Mouse (Mus musculus): ENCODE measurements around the gene Fosl1.
"Not testable (repeated sequence)": the region's sequence is repeated elsewhere in the genome, so short reads cannot be mapped to it uniquely, and the experiment has no call there.

Gene Fosl1

GRCm38 (mm10) chr19:5483386-5484359 is 36.3 kb downstream of the Fosl1 start:
- DNase-seq = no peak

- no peak for DNase-seq
These were observed 37.1 kb downstream of the Fosl1 start for GRCm38 (mm10) chr19:5484496-5484895.

GRCm38 (mm10) chr19:5485371-5485770 is 38.0 kb downstream of the Fosl1 start:
- no peak for DNase-seq

- DNase-seq = no peak
These were observed 38.5 kb downstream of the Fosl1 start for GRCm38 (mm10) chr19:5485821-5486220.

- peak; percentile 52 for DNase-seq
These were observed 38.9 kb downstream of the Fosl1 start for GRCm38 (mm10) chr19:5486286-5486685.

- DNase-seq = no peak
These were observed 39.4 kb downstream of the Fosl1 start for GRCm38 (mm10) chr19:5486771-5487170.

GRCm38 (mm10) chr19:5487768-5488550 is 40.6 kb downstream of the Fosl1 start, which contains the start of gene Mus81:
Mus81 (minus strand) TSS chr19:5488402.
- DNase-seq = peak; percentile 95

GRCm38 (mm10) chr19:5488878-5489571 is 41.7 kb downstream of the Fosl1 start:
- DNase-seq = peak; percentile 99

GRCm38 (mm10) chr19:5489721-5490120 is 42.4 kb downstream of the Fosl1 start:
- not testable (repeated sequence) for DNase-seq

GRCm38 (mm10) chr19:5490313-5490897 is 43.1 kb downstream of the Fosl1 start, which contains the start of gene Cfl1:
Cfl1 (plus strand) TSS chr19:5490455.
- peak; percentile 96 for DNase-seq

GRCm38 (mm10) chr19:5490898-5491708 is 43.8 kb downstream of the Fosl1 start:
- peak; percentile 87 for DNase-seq

- DNase-seq = no peak
These were observed 45.3 kb downstream of the Fosl1 start for GRCm38 (mm10) chr19:5492641-5493040.

- not testable (repeated sequence) for DNase-seq
These were observed 46.0 kb downstream of the Fosl1 start for GRCm38 (mm10) chr19:5493301-5493721.

GRCm38 (mm10) chr19:5494314-5494713 is 47.0 kb downstream of the Fosl1 start:
- no peak for DNase-seq

GRCm38 (mm10) chr19:5495353-5496051 is 48.2 kb downstream of the Fosl1 start:
- no peak for DNase-seq

GRCm38 (mm10) chr19:5496052-5496370 is 48.7 kb downstream of the Fosl1 start:
- no peak for DNase-seq

GRCm38 (mm10) chr19:5500330-5500875 is 53.1 kb downstream of the Fosl1 start:
- no peak for DNase-seq

- DNase-seq = no peak
These were observed 56.3 kb downstream of the Fosl1 start, which contains the start of gene 1700020D05Rik for GRCm38 (mm10) chr19:5503687-5504086. 1700020D05Rik (minus strand) TSS chr19:5503787.
